Mouse (Mus musculus) embryonic stem cell, embryonic (primary cell): Measurements from ENCODE around the gene Ubr3.

Experiments
- CTCF ChIA-PET, 4 experiments: fragments of 300-600 bp in 2 of 4; fragments of 350-600 bp in 2 of 4; sonication (Branson Sonifier 250); formaldehyde crosslinking; loops; one replicate each; lab custom pipeline; 2022; ENCODE audit warnings: inconsistent platforms in 2 of 4; lab: Charles Lee
- POLR2A ChIA-PET, 4 experiments: fragments of 300-600 bp in 2 of 4; fragments of 350-600 bp in 2 of 4; sonication (Branson Sonifier 250); formaldehyde crosslinking; loops; one replicate each; lab custom pipeline; 2022; ENCODE audit warnings: antibody characterized with exemption in 4 of 4, inconsistent platforms in 1 of 4; lab: Charles Lee

Gene Ubr3

GRCm38 (mm10) chr2:69893145-69893544 is 3.9 kb upstream of the Ubr3 start:
- POLR2A ChIA-PET: interaction anchor here in 3 of 4 experiments (0.7 to 7.2 kb wide), 19 partner anchors 7 to 137 kb away, joined by 3 to 64 read pairs (median 4); partner anchors contain the start of genes Klhl23 (in 2 of the 3) and Mettl5 (in 2 of the 3)
- CTCF ChIA-PET: interaction anchor here (0.5 to 2.3 kb wide), 10 partner anchors 7 to 294 kb away, joined by 3 to 14 read pairs (median 4); partner anchors contain the start of gene Mettl5 (in 2 of the 4)

GRCm38 (mm10) chr2:69893891-69894290 is 3.2 kb upstream of the Ubr3 start:
- POLR2A ChIA-PET: interaction anchor here in 3 of 4 experiments (0.7 to 7.2 kb wide), 12 partner anchors 8 to 136 kb away, joined by 3 to 64 read pairs (median 4); partner anchors contain the start of genes Mettl5 (in 3 of the 3) and Klhl23 (in 2 of the 3)
- CTCF ChIA-PET: interaction anchor here in 2 of 4 experiments (0.9 to 2.3 kb wide), 7 partner anchors 8 to 36 kb away, joined by 3 to 9 read pairs (median 5); partner anchors contain the start of gene Mettl5 (in 2 of the 2)

DNA sequence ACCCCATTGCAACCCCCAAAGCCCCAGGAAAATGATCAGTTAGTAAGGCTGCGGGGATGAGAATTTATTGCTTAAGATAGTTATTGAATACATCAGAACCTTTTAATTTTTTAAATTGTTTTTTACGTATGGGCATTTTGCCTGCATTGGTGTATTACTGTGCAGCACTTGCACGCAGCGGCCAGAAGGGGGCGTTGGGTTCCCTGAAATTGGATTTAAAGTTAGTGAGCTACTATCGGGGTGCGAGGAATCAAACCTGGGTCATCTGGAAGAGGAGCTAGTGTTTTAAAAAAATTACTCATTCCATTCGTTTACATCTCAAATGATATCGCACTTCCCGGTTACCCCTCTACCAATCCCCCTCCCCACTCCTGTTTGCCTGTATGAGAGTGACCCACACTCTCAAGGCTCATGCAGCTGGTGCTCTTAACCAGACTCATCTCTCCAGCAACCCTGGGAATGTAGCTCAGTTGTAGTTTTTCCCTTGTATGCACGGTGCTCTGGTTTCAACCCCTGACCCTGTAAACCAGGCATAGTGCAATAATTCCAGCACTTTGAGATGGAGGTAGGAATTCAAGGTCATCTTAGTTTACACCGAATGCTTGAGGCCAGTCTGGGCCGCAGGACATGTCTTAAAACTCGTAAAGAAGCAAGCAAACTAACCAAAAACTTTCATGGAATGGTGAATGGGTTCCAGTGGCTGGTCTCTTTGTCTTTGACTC is 1.4 kb upstream of the Ubr3 start:
- ChIA-PET CTCF (interaction anchor here (0.5 to 3.7 kb wide), 32 partner anchors 8 to 763 kb away, joined by 3 to 38 read pairs (median 4); partner anchors contain the start of genes Mettl5 (in 3 of the 4), Ccdc173 (in 1 of the 4) and Phospho2 (in 1 of the 4)), POLR2A (interaction anchor here (0.6 to 7.2 kb wide), 25 partner anchors 8 to 199 kb away, joined by 3 to 64 read pairs (median 3); partner anchors contain the start of genes Mettl5 (in 3 of the 4) and Fastkd1 (in 1 of the 4))

DNA sequence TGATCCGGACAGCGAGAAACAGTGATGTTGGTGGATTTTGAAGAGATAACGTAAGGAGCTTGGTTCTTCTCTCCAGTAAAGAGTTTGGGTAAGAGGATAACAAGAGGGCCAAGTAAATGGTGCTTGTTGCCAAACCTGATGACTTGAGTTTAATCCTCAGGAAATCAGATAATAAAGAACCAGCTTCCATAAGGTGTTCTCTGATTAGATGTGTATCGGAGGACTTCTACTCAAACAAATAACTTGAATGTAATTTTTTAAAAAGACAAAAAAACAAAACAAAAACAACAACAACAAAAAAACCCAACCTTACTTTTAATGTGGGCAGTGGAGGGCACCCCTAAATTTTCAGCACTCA is 843 bp upstream of the Ubr3 start:
- CTCF ChIA-PET: interaction anchor here (0.6 to 3.7 kb wide), 29 partner anchors 8 to 441 kb away, joined by 3 to 38 read pairs (median 4); partner anchors contain the start of genes Mettl5 (in 3 of the 4), Ccdc173 (in 1 of the 4) and Phospho2 (in 1 of the 4)
- POLR2A ChIA-PET: interaction anchor here (0.6 to 7.2 kb wide), 24 partner anchors 9 to 198 kb away, joined by 3 to 64 read pairs (median 4); partner anchors contain the start of genes Mettl5 (in 3 of the 4), Ccdc173 (in 1 of the 4) and Phospho2 (in 1 of the 4)

- POLR2A ChIA-PET: interaction anchor here (0.5 to 7.2 kb wide), 39 partner anchors 8 to 1828 kb away, joined by 3 to 64 read pairs (median 4); partner anchors contain the start of genes Mettl5 (in 4 of the 4), Ccdc173 (in 1 of the 4), Fastkd1 (in 1 of the 4) and Phospho2 (in 1 of the 4)
- CTCF ChIA-PET: interaction anchor here (0.5 to 3.7 kb wide), 9 partner anchors 9 to 1980 kb away, joined by 3 to 38 read pairs (median 4); partner anchors contain the start of gene Mettl5 (in 1 of the 4)
Observed at GRCm38 (mm10) chr2:69897618-69898575, 851 bp downstream of the Ubr3 start.

GRCm38 (mm10) chr2:69903541-69903940 is 6.5 kb downstream of the Ubr3 start:
- POLR2A ChIA-PET: interaction anchor here in 1 of 4 experiments (0.6 kb wide), 2 partner anchors 61 to 86 kb away, joined by 4 to 5 read pairs; no protein-coding TSS in a partner anchor
- CTCF ChIA-PET: interaction anchor here in 2 of 4 experiments (0.5 to 2.5 kb wide), 2 partner anchors 8 kb away, joined by 4 to 7 read pairs; no protein-coding TSS in a partner anchor

- ChIA-PET CTCF (interaction anchor here (0.6 to 2.2 kb wide), 14 partner anchors 9 to 1044 kb away, joined by 3 to 17 read pairs (median 5); partner anchors contain the start of genes Ccdc173 (in 1 of the 4) and Ubr3 (in 1 of the 4)), POLR2A (interaction anchor here (0.5 to 5.0 kb wide), 13 partner anchors 9 to 72 kb away, joined by 3 to 52 read pairs (median 4); partner anchors contain the start of genes Mettl5 (in 2 of the 4) and Ubr3 (in 2 of the 4))
Observed at GRCm38 (mm10) chr2:69907394-69907793, 10.3 kb downstream of the Ubr3 start.

- POLR2A ChIA-PET: interaction anchor here in 2 of 4 experiments (0.6 to 2.0 kb wide), 5 partner anchors 13 to 337 kb away, joined by 3 to 9 read pairs (median 4); partner anchors contain the start of gene Ubr3 (in 2 of the 2)
- CTCF ChIA-PET: interaction anchor here in 3 of 4 experiments (0.5 to 1.2 kb wide), 5 partner anchors 17 to 109 kb away, joined by 3 to 4 read pairs (median 3); no protein-coding TSS in a partner anchor
Observed at GRCm38 (mm10) chr2:69912801-69913200, 15.8 kb downstream of the Ubr3 start.

- CTCF ChIA-PET: interaction anchor here in 2 of 4 experiments (0.7 to 1.8 kb wide), 3 partner anchors 9 to 22 kb away, joined by 4 to 5 read pairs (median 4); no protein-coding TSS in a partner anchor
Observed at GRCm38 (mm10) chr2:69917301-69917700, 20.3 kb downstream of the Ubr3 start.

GRCm38 (mm10) chr2:69924943-69925342 is 27.9 kb downstream of the Ubr3 start:
- CTCF ChIA-PET: no interaction called here
- POLR2A ChIA-PET: interaction anchor here in 1 of 4 experiments (1.1 kb wide), 1 partner anchor 14 kb away, joined by 4 read pairs; no protein-coding TSS in a partner anchor

More at GRCm38 (mm10) chr2:69917301-69917700, 20.3 kb downstream of the Ubr3 start:
- POLR2A ChIA-PET: interaction anchor here in 3 of 4 experiments (0.6 to 2.8 kb wide), 7 partner anchors 18 to 74 kb away, joined by 3 to 11 read pairs (median 4); partner anchors contain the start of genes Mettl5 (in 1 of the 3) and Ubr3 (in 1 of the 3)

DNA sequence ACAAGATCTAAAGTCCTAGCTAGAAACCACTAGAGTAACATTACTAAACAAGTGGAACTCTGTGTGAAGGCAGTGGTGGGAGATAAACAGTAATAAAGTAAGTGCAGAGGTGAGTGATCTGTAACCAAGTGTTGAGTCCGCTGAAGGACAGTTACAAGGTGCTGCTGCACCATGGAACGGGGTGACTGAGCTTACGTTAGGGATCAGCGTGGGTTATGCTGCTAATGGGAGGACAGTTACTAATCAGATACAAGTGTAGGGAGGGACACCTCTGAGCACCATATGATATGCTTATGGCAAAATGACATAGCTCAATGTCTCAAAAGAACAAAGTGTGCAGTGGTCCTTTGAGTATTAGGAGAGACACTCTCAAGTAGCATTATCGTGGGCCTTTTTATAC is 39.3 kb downstream of the Ubr3 start:
- CTCF ChIA-PET: interaction anchor here in 1 of 4 experiments (0.6 kb wide), 1 partner anchor 99 kb away, joined by 6 read pairs; no protein-coding TSS in a partner anchor
- POLR2A ChIA-PET: no interaction called here

GRCm38 (mm10) chr2:69939226-69939625 is 42.2 kb downstream of the Ubr3 start:
- POLR2A ChIA-PET: interaction anchor here in 3 of 4 experiments (0.6 to 2.6 kb wide), 9 partner anchors 9 to 83 kb away, joined by 3 to 7 read pairs (median 3); no protein-coding TSS in a partner anchor
- CTCF ChIA-PET: no interaction called here

GRCm38 (mm10) chr2:69939649-69940048 is 42.6 kb downstream of the Ubr3 start:
- ChIA-PET CTCF (no interaction called here), POLR2A (interaction anchor here in 3 of 4 experiments (0.6 to 2.6 kb wide), 10 partner anchors 9 to 83 kb away, joined by 3 to 7 read pairs (median 3); no protein-coding TSS in a partner anchor)

DNA sequence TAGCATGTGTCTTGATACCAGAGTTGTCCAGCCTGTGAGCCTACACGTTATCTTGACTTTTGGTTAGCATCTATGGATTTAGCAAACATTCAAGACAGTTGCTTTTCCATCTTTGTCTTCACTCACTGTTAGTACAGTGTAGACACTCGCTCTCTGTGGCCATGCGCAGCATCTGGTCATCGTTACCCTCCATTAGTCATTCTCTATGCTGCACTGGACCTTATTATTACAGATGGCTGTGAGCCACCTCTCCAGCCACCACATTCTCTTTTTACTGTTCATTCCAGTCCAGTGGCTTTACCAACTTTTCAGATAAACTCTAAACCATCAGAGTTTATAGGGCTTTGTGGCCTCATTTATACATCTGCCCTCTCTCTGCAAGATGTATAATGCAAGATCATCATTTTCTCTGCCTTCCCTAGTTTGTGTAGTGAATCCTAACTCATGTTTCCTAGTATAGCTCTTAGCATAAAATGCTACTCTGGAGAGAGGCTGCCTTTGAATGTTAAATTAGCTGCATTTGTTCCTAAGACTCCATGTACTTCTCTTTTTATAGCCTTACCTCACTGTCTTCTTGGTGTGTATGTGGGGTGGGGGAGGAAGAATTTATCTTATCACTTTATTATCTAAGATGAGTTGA is 44.5 kb downstream of the Ubr3 start:
- CTCF ChIA-PET: no interaction called here
- POLR2A ChIA-PET: interaction anchor here in 1 of 4 experiments (1.2 kb wide), 1 partner anchor 53 kb away, joined by 3 read pairs; no protein-coding TSS in a partner anchor

DNA sequence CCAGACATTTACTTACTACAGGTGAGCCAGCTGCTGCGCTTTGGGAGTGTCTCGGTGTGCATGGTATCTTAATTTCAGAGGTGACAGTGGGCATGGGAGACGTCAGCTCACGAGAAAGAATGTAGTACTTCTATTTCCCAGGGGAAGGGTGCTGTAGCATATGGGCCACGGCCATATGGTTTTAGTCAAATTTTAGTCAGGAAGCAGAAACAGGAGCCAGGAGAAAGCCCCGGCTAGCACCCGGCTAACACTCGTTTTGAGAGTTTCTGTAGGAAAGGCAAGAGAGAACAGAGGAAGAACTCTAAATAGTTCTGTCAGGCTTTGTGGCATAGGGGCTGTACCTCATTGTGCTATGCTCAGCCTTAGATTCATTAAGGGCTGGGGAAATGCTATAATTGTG is 55.8 kb downstream of the Ubr3 start:
- ChIA-PET POLR2A (interaction anchor here in 1 of 4 experiments (0.7 kb wide), 3 partner anchors 35 to 328 kb away, joined by 3 to 5 read pairs (median 5); no protein-coding TSS in a partner anchor), CTCF (no interaction called here)

DNA sequence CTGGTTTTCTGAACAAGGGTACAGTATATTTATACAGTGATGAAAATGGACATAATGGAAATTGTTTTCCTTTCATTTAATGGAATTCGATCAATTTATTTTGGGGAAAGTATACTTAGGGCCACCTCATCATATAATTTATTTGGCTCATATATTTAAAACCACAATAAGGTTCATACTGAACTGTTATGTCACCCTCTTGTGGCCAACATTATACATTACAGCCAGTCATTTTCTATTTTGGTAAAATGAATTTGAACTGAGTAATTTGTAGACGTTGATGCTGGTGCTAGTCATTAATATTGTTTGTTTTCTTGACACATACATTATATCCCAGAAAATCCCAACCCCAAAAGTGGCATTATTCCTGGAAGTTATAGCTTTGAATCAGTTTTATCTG is 58.6 kb downstream of the Ubr3 start:
- ChIA-PET POLR2A (interaction anchor here in 1 of 4 experiments (0.7 kb wide), 2 partner anchors 24 to 1335 kb away, joined by 3 read pairs; no protein-coding TSS in a partner anchor), CTCF (interaction anchor here in 1 of 4 experiments (0.7 kb wide), 1 partner anchor 100 kb away, joined by 3 read pairs; no protein-coding TSS in a partner anchor)
